Mouse (Mus musculus) urinary bladder, adult 2 months (tissue): Measurements from ENCODE around the gene Itpa. TPM values are rescaled to one million over a fixed set of nuclear protein-coding genes. Genes with fewer than 3 reads are reported as not detected.
A peak's percentile ranks its signal among the peaks of the same experiment; 100 is the strongest.
"Not testable (repeated sequence)": the region's sequence is repeated elsewhere in the genome, so short reads cannot be mapped to it uniquely, and the experiment has no call there.

ENCODE experiments used
- DNase-seq: peaks from one replicate; pipeline ENCODE4 v3.0.0; 2022; ENCODE audit warnings: low spot score
- polyA plus RNA-seq: library from polyadenylated mRNA; depleted of rRNA; stranded (reverse); fragments of >200 nt; gene quantifications from 2 replicates; pipeline ENCODE4 v1.2.3, GENCODE M21; 2012; rRNA removed

Gene Itpa
- polyA plus RNA-seq, result 32.4 and 46.0 TPM in 2 replicates

DNA sequence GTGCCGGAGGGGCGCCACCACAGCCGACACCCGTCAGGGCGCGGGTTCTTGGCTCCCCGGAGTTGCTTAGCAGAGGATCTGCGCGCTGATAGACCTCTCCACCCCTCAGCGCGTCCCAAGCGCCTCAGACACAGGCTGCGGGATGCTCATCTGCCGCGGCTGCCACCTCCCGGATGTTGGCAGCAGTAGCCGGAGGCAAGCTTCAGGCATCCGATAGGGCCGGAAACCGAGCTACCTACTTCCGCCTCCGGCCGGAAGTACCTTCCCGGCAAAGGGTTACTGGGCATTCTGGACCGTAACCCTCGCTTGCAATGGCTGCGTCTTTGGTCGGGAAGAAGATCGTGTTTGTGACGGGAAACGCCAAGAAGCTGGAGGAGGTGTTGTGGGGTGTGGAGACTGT, at the start of gene Itpa:
TSS of gene Itpa (plus strand) at position 52 of the 400 bp plus-strand sequence.
- DNase-seq, result peak; percentile 67

DNA sequence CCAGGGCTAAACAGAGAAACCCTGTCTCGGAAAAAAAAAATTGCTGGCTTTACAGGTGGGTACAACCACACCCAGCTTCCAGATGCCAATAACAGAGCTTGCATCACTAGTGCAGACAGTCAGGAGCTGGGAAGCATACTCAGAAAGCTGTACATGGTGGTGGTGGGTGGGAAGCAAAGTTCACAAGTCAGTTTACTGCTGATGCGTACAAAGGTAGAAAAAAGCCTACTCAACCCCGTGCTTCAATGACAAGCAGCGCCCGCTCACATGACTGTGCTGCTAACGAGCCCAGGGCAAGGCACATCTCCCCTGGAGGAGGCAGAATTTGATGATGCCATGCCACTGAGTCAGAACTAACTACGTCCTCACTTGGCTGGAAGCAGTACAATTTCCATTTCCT, 48.4 kb upstream of the Itpa start:
- no peak for DNase-seq

GRCm38 (mm10) chr2:130628424-130628823, 39.0 kb upstream of the Itpa start:
- DNase-seq, result no peak

DNA sequence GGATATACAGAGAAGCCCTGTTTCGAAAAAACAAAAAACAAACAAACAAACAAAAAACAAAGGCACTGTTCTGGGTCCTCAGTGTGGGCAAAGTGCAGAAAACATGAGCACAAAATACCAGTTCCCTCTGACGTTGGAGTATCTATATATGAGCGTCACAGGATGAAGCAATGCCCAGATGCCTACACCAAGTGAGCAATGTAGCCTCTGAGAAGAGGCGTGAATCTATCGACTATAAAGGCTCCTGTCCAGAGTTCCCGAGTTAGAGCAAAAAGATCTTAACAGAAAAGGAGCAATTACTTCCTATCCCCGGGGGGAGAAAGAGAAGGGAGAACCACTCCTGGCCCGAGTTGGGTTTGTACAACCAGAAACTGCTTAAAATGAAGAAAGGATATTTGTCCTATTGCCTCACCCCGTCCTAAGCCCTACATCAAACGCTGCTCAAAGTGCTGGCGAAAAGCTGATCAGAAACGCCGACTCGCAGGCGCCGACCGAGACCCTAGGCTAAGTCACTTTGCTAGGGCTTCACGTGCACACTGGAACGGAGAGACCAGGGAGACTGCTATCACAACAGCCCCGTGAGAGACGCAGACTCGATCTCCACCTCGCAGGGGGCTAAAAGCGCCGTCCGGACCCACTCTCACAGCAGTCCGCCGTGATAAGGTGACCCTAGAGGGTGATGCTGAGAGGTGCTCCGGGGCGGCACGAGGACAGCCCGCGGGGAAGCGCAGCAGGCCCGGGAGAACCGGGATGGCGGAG, 38.2 kb upstream of the Itpa start:
- no peak for DNase-seq

DNA sequence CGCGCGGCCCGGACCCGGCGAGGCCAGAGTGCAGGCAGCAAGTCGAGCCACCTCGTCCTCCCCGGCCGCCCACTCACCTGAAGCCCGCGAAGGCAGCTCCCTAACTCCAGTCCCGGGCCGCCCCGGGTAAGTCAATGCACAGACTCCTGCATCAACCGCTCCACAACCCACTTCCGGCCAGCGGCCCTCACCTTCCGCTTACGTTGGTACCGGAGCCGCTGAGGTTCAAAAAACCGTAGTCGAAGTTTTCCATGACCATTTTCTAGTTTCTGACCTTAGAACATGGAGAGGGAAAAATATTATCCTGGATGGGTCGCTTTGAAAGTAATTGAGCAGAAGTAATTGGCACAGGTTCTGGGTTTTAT, 37.6 kb upstream of the Itpa start, which contains the start of the genes Fastkd5 and Ubox5:
TSS of gene Fastkd5 (minus strand) at position 189 of the 365 bp plus-strand sequence.
TSS of gene Ubox5 (minus strand) at position 200 of the 365 bp plus-strand sequence.
- DNase-seq, result peak; percentile 84

- DNase-seq, result no peak
Measured at GRCm38 (mm10) chr2:130632416-130632815, 35.0 kb upstream of the Itpa start.

DNA sequence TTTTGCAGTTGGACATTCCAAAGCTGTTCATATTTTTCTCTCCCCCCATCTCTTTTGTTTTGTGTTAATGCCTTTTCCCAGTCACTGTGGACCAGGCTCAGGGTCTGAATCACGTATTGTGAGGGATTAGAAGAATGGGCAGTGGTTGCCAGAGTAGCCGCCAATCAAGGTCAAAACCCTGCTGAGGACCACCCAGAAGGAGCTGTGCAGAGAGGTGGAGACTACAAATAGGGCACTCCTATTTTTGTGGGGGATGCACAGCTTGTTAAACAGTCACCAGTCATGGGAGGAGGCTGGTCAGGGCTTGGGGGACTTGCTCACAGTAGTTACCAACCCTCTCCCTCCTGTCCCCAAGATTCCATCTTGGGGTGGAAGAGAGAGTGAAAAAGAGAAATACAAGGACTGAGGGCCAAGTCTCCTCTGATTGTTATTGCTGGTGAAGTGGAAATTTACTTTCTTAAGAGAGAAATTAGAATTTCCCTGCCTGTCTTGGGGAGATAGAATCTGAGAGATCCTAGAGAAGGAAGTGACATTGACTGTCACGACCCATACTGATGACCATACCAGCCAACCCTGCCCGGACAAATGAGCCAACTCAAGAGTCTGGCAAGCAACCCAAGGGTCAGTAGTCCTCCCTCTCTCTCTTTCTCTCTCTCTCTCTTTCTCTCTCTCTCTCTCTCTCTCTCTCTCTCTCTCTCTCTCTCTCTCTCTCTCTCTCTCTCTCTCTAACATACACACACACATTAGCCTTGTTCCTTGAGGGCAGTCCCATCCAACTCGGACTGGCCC, 34.3 kb upstream of the Itpa start:
- DNase-seq, result no peak

GRCm38 (mm10) chr2:130634006-130634738, 33.2 kb upstream of the Itpa start:
- DNase-seq, result no peak

DNA sequence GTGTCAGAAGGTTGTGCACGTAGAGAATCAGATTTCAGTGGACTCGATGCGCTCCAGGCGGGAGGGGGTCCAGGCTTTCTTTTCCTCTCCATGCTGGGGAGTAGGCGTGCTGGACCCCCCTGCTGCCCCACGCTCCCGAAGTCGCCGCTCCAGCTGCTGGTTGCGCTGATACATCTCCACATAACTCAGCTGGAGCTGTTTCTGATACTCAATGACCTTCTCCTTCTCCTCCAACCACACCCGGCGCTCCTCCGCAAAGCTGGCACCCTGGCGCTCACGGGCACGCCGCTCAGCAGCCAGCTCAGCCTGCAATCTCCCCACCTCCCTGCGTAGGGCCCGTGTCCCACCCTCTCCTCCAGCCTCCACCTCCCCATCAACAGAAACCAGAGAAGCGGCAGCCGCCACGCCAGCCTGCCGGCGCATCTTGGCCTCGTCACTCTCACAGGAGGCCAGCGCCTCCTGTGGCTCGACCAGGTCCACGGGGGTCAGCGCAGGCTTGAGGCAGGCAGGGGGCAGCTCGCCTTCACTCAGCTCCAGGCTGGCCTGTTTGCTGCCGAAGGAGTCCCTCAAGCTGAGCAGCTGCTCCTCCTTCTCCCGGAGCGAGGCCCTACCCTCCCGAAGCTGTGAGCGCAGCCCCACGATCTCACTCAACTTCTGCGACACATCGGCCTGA, 32.5 kb upstream of the Itpa start:
- DNase-seq, result no peak

GRCm38 (mm10) chr2:130635847-130636246, 31.6 kb upstream of the Itpa start:
- no peak for DNase-seq

GRCm38 (mm10) chr2:130638101-130638611, 29.3 kb upstream of the Itpa start:
- DNase-seq, result no peak

DNA sequence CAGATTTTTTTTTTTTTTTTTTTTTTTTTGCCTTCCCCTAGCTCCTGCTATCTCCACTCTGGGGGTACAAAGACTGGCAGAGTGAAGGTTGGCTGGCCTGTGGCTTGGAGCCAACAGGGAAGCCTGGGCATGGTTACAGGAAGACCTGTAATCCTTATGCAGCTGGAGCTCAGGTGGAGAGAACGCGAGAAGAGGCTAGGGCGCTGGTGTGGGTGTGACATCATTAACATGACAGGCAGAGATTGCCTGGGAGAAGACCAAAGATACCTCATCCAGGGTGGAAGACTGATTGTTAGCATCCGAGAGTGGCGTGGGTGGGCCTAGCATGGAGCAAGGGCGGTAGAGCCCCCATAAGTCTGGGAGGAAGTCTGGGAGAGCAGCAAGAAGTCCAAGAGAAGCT, 28.1 kb upstream of the Itpa start:
- DNase-seq, result no peak

DNA sequence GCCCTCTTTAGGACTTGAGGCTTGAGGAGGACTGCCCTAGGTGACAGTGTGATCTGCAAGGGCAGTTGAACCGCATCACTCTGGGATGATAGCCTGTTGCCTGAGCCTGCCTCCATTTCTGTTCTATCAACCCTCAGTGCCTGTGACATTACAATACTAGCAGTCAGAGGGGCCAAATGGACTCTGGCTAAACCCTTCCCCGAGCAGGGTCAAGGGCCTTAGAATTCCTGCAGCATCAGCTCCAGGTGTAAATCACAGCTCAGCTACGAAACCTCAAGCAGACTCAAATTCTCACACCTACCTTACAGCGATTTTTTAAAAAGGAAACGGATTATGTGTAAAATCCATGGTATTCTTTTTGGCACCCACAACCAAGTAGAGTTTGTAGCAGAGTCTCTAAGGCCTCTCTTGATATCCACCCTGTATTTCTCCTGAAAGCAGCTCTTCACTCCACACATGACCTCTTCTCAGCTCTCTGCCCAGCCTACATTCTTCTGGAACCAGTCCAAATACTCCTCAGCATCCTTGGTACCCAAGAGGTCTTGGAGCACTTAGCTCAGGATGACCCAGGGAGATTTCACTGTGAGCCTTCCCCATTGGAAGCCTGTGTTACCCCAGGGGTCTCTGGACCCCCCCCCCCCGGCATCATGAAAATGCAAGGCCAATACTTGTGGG, 25.9 kb upstream of the Itpa start:
- no peak for DNase-seq

DNA sequence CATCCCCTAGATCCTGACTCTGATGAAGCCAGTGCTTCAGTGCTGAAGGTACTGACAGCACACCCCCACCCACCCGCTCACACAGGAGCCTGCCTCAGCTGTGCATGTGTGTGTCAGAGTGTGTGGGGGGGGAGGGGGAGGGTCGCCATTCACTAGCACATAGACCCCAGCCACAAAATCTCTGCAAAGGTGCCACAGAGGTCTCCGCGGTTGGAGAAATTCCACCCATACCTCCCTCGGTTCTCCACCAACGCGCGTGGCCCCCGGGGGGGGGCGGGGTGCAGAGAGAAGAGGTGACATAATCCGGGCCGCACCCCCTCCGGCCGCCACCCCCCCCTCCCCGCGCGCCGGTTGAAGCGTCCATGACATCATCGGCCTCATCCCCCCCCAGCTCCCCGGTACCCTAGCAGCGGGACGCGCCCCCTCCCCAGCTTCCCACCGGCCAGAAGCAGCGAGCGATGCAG, 25.2 kb upstream of the Itpa start:
- no peak for DNase-seq

GRCm38 (mm10) chr2:130642684-130643369, 24.6 kb upstream of the Itpa start, which contains the start of gene Lzts3:
Gene Lzts3, minus strand, starts transcription at chr2:130642803.
- DNase-seq, result peak; percentile 88

DNA sequence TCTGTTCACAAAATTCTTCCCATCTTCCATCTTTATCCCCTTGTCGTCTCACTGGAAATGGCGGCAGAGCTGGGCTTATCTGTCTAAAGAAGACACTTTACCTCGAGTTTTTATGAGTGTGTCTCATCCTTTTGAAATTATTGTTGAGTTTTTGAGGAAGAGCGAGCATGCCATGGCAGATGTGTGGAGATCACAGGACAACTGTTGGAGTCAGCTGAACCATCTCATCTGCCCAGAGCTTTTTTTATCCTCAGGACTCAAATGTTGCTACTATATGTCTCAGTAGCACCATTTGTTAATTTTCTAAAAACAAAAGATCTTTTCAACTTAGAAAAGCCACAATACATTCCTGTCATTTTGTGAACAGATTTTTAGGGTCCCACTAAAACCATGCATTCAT, 22.2 kb upstream of the Itpa start:
- DNase-seq, result no peak

DNA sequence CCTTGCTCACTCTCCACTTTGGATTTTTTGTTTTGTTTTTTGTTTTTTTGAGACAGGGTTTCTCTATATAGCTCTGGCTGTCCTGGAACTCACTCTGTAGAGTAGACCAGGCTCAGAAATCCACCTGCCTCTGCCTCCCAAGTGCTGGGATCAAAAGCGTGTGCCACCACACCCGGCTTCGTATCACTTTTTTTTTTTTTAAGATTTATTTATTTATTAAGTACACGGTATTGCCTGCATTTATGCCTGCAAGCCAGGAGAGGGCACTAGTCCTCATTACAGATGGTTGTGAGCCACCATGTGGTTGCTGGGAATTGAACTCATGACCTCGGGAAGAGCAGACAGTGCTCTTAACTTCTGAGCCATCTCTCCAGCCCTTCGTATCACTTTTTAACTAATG, 18.4 kb upstream of the Itpa start:
- DNase-seq, result not testable (repeated sequence)

GRCm38 (mm10) chr2:130653303-130653702, 14.1 kb upstream of the Itpa start:
- DNase-seq, result no peak

GRCm38 (mm10) chr2:130653760-130654159, 13.7 kb upstream of the Itpa start:
- DNase-seq, result no peak
